Mouse (Mus musculus) large intestine, adult 2 months (tissue): ENCODE data around the gene Krtap9-3. TPM values are rescaled to one million over a fixed set of nuclear protein-coding genes. Genes with fewer than 3 reads are reported as not detected.

Source experiments
- DNase-seq: peaks from one replicate; pipeline ENCODE4 v3.0.0-alpha.2; 2012; ENCODE audit warnings: low read depth, low spot score
- WGBS: fragments of 180-500 bp; shearing (Covaris S2); methylation state at CpG from one replicate; pipeline ENCODE4 v1.1.7; 2018; 5-methylcytosine and 5-hydroxymethylcytosine counted together
- polyA plus RNA-seq: library from polyadenylated mRNA; depleted of rRNA; stranded (reverse); fragments of >200 nt; gene quantifications from 2 replicates; pipeline ENCODE4 v1.2.3, GENCODE M21; 2012; rRNA removed

Krtap9-3 gene
- polyA plus RNA-seq, 1 experiment: not detected

- DNase-seq: no peak
- WGBS: 80% methylated on average over 6 of the region's 6 CpGs
Observed at GRCm38 (mm10) chr11:99580636-99581035, 17.3 kb downstream of the Krtap9-3 start, which contains the start of gene Krtap1-5. Gene Krtap1-5 (minus strand): TSS chr11:99581016.

- WGBS: 2% methylated on average over 7 of the region's 7 CpGs
- peak; percentile 33 for DNase-seq
Observed at GRCm38 (mm10) chr11:99574106-99574505, 23.8 kb downstream of the Krtap9-3 start.

- DNase-seq: no peak
- 72% methylated on average over 4 of the region's 4 CpGs for WGBS
Observed at GRCm38 (mm10) chr11:99573164-99573563, 24.7 kb downstream of the Krtap9-3 start.

- 40% methylated on average over 7 of the region's 7 CpGs for WGBS
- DNase-seq: peak; percentile 27
Observed at GRCm38 (mm10) chr11:99566530-99566929, 31.4 kb downstream of the Krtap9-3 start, which contains the start of gene Krtap3-1. Gene Krtap3-1 (minus strand): TSS chr11:99566630.

GRCm38 (mm10) chr11:99562580-99562979, 35.3 kb downstream of the Krtap9-3 start:
- DNase-seq: no peak
- WGBS: 82% methylated on average over 6 of the region's 6 CpGs

- 39% methylated on average over 9 of the region's 9 CpGs for WGBS
- DNase-seq: no peak
Observed at GRCm38 (mm10) chr11:99559366-99559765, 38.5 kb downstream of the Krtap9-3 start, which contains the start of gene Gm11939. Gene Gm11939 (minus strand): TSS chr11:99559466.

GRCm38 (mm10) chr11:99557976-99558745, 39.7 kb downstream of the Krtap9-3 start:
- DNase-seq: no peak
- WGBS: 81% methylated on average over 3 of the region's 3 CpGs

- DNase-seq: no peak
- 100% methylated on average over 2 of the region's 2 CpGs for WGBS
Observed at GRCm38 (mm10) chr11:99556753-99557152, 41.2 kb downstream of the Krtap9-3 start, which contains the start of gene Krtap3-2. Gene Krtap3-2 (minus strand): TSS chr11:99556853.

- no peak for DNase-seq
- 89% methylated on average over 2 of the region's 2 CpGs for WGBS
Observed at GRCm38 (mm10) chr11:99556195-99556594, 41.7 kb downstream of the Krtap9-3 start.

- DNase-seq: no peak
- 62% methylated on average over 4 of the region's 4 CpGs for WGBS
Observed at GRCm38 (mm10) chr11:99550765-99551164, 47.1 kb downstream of the Krtap9-3 start, which contains the start of gene Krtap3-3. Gene Krtap3-3 (minus strand): TSS chr11:99550865.

- DNase-seq: no peak
Observed at GRCm38 (mm10) chr11:99547892-99548291, 50.0 kb downstream of the Krtap9-3 start.

Other genes with a start within 250 kb of the Krtap9-3 start
- not detected in 2 replicates for gene Krt27, start 247.0 kb downstream of the Krtap9-3 start, polyA plus RNA-seq
- 0.06 TPM in 1 of 2 replicates, not detected in the other for gene Krt28, start 223.2 kb downstream of the Krtap9-3 start, polyA plus RNA-seq
- gene Krt10, start 208.7 kb downstream of the Krtap9-3 start, polyA plus RNA-seq: 0.84 and 1.1 TPM in 2 replicates
- gene Krt12, start 175.8 kb downstream of the Krtap9-3 start, polyA plus RNA-seq: 3.9 and 4.5 TPM in 2 replicates
- 409 and 926 TPM in 2 replicates for gene Krt20, start 160.0 kb downstream of the Krtap9-3 start, polyA plus RNA-seq
- 1.0 and 2.8 TPM in 2 replicates for gene Krt23, start 105.0 kb downstream of the Krtap9-3 start, polyA plus RNA-seq
- not detected in 2 replicates for gene Krt39, start 76.8 kb downstream of the Krtap9-3 start, polyA plus RNA-seq
- not detected in 2 replicates for gene Krt40, start 54.9 kb downstream of the Krtap9-3 start, polyA plus RNA-seq
- gene Krtap3-3, start 47.2 kb downstream of the Krtap9-3 start, polyA plus RNA-seq: not detected in 2 replicates
- not detected in 2 replicates for gene Krtap3-2, start 41.3 kb downstream of the Krtap9-3 start, polyA plus RNA-seq
- not detected in 2 replicates for gene Gm11939, start 38.6 kb downstream of the Krtap9-3 start, polyA plus RNA-seq
- gene Krtap3-1, start 31.5 kb downstream of the Krtap9-3 start, polyA plus RNA-seq: 0.30 and 0.55 TPM in 2 replicates
- gene Krtap1-5, start 17.1 kb downstream of the Krtap9-3 start, polyA plus RNA-seq: not detected in 2 replicates
- not detected in 2 replicates for gene Krtap1-4, start 14.5 kb downstream of the Krtap9-3 start, polyA plus RNA-seq
- gene Krtap1-3, start 6.8 kb downstream of the Krtap9-3 start, polyA plus RNA-seq: not detected in 2 replicates
- gene Gm11938, start 5.2 kb upstream of the Krtap9-3 start, polyA plus RNA-seq: 0.21 TPM in 1 of 2 replicates, not detected in the other
- gene Gm11937, start 12.1 kb upstream of the Krtap9-3 start, polyA plus RNA-seq: not detected in 2 replicates
- 0.22 TPM in 1 of 2 replicates, not detected in the other for gene Krtap2-4, start 16.7 kb upstream of the Krtap9-3 start, polyA plus RNA-seq
- gene Gm11562, start 22.3 kb upstream of the Krtap9-3 start, polyA plus RNA-seq: 0.26 TPM in 1 of 2 replicates, not detected in the other
- not detected in 2 replicates for gene Krtap4-1, start 30.1 kb upstream of the Krtap9-3 start, polyA plus RNA-seq
- not detected in 2 replicates for gene Krtap4-2, start 37.0 kb upstream of the Krtap9-3 start, polyA plus RNA-seq
- gene Krtap4-7, start 46.0 kb upstream of the Krtap9-3 start, polyA plus RNA-seq: not detected in 2 replicates
- not detected in 2 replicates for gene Gm11555, start 52.1 kb upstream of the Krtap9-3 start, polyA plus RNA-seq
- not detected in 2 replicates for gene Gm11563, start 60.9 kb upstream of the Krtap9-3 start, polyA plus RNA-seq
- not detected in 2 replicates for gene Krtap4-6, start 67.9 kb upstream of the Krtap9-3 start, polyA plus RNA-seq
- gene Gm14190, start 92.6 kb upstream of the Krtap9-3 start, polyA plus RNA-seq: not detected in 2 replicates
- gene Gm14180, start 136.2 kb upstream of the Krtap9-3 start, polyA plus RNA-seq: not detected in 2 replicates
- gene Gm11595, start 174.8 kb upstream of the Krtap9-3 start, polyA plus RNA-seq: not detected in 2 replicates
- not detected in 2 replicates for gene Krtap4-8, start 182.6 kb upstream of the Krtap9-3 start, polyA plus RNA-seq
- gene Krtap4-9, start 187.1 kb upstream of the Krtap9-3 start, polyA plus RNA-seq: not detected in 2 replicates
- not detected in 2 replicates for gene Gm11596, start 195.4 kb upstream of the Krtap9-3 start, polyA plus RNA-seq
- gene Gm11569, start 200.8 kb upstream of the Krtap9-3 start, polyA plus RNA-seq: not detected in 2 replicates
- not detected in 2 replicates for gene Gm11554, start 206.3 kb upstream of the Krtap9-3 start, polyA plus RNA-seq
- not detected in 2 replicates for gene Krtap4-13, start 211.8 kb upstream of the Krtap9-3 start, polyA plus RNA-seq
- not detected in 2 replicates for gene Gm11564, start 217.6 kb upstream of the Krtap9-3 start, polyA plus RNA-seq
- not detected in 2 replicates for gene 2300003K06Rik, start 240.0 kb upstream of the Krtap9-3 start, polyA plus RNA-seq